Mouse (Mus musculus): ENCODE measurements around the gene Hoxc5. TPM values are rescaled to one million over a fixed set of nuclear protein-coding genes. Genes with fewer than 3 reads are reported as not detected.

Gene Hoxc5
- polyA plus RNA-seq, 1 experiment from 2014 or later = not detected

DNA sequence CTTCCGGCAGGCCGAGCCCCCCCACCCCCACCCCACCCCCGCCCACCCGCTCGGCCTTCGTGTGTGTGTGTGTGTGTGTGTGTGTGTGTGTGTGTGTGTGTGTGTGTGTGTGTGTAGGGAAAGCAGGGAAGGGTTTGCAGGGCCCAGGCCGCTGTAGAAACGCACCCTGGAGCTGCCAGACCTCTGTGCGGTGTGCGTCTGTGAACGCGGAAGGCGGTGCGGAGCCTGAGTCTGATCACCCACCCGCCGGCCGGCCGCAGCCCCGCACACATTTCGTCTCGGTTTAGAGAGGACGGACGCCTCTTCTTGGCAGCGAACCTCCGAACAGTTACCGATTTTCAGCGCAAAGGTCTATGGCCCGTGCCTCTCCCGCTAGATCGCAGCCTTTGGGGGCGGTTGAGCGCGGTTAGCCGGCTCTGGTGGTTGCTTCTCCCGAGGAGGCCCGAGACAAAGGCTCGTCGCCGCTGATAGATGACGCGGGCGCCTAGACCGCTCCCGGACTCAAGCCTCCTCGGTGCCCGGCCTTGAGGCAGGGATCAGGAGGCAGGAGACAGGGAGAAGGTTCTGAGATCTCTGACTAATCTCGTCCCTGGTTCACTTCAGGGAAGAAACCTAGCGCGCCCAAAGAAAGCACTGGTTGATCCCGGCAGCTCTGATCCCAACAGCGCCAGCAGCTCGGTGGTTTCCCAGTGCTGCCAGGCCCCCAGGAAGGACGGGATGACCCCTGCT is 24.3 kb upstream of the Hoxc5 start:
- DNase-seq (no peak), ATAC-seq (no peak)
- no peak overlapping the region for H3K4me3 ChIP-seq (ENCODE audit: low read depth, low read length)
- H3K27me3 ChIP-seq (ENCODE audit: insufficient read depth, low read length) = peaks cover 100% of the 10 kb centered on the region
- no peak overlapping the region for H3K27ac ChIP-seq (ENCODE audit: low read depth)
- no peak overlapping the region for H3K9ac ChIP-seq (replicated peaks)
- H3K36me3 ChIP-seq (replicated peaks; ENCODE audit: insufficient read depth, low read length) = no peaks in the 10 kb centered on the region
- 3% methylated on average over 48 of the region's 53 CpGs for whole genome bisulfite sequencing (ENCODE audit: insufficient replicate concordance)
- H3K9me3 ChIP-seq (ENCODE audit: low read length) = no peaks in the 10 kb centered on the region
- no peaks in the 10 kb centered on the region for H3K4me1 ChIP-seq (ENCODE audit: insufficient read depth)
- no peak overlapping the region for H3K4me2 ChIP-seq (ENCODE audit: low read depth, low read length)
- TF ChIP-seq CTCF (IDR thresholded peaks at IDR 0.05; ENCODE audit: low read depth) = peak; percentile 26
- TF ChIP-seq EP300 (IDR thresholded peaks at IDR 0.05; ENCODE audit: low read depth) = no peak

- no peaks in the 10 kb centered on the region for H3K9me3 ChIP-seq (ENCODE audit: low read length)
- peaks cover 100% of the 10 kb centered on the region for H3K27me3 ChIP-seq (ENCODE audit: insufficient read depth, low read length)
- no peaks in the 10 kb centered on the region for H3K36me3 ChIP-seq (replicated peaks; ENCODE audit: insufficient read depth, low read length)
- TF ChIP-seq CTCF (IDR thresholded peaks at IDR 0.05; ENCODE audit: low read depth) (no peak), EP300 (IDR thresholded peaks at IDR 0.05; ENCODE audit: low read depth) (no peak)
- no peak overlapping the region for H3K27ac ChIP-seq (ENCODE audit: low read depth)
- H3K4me2 ChIP-seq (ENCODE audit: low read depth, low read length) = no peak overlapping the region
- no peak for DNase-seq
- 4% methylated on average over 5 of the region's 5 CpGs for WGBS (ENCODE audit: insufficient replicate concordance)
- H3K9ac ChIP-seq (replicated peaks) = no peak overlapping the region
- no peaks in the 10 kb centered on the region for H3K4me1 ChIP-seq (ENCODE audit: insufficient read depth)
- no peak overlapping the region for H3K4me3 ChIP-seq (ENCODE audit: low read depth, low read length)
- no peak for ATAC-seq
Observed at GRCm38 (mm10) chr15:102943468-102943813, 23.8 kb upstream of the Hoxc5 start.

DNA sequence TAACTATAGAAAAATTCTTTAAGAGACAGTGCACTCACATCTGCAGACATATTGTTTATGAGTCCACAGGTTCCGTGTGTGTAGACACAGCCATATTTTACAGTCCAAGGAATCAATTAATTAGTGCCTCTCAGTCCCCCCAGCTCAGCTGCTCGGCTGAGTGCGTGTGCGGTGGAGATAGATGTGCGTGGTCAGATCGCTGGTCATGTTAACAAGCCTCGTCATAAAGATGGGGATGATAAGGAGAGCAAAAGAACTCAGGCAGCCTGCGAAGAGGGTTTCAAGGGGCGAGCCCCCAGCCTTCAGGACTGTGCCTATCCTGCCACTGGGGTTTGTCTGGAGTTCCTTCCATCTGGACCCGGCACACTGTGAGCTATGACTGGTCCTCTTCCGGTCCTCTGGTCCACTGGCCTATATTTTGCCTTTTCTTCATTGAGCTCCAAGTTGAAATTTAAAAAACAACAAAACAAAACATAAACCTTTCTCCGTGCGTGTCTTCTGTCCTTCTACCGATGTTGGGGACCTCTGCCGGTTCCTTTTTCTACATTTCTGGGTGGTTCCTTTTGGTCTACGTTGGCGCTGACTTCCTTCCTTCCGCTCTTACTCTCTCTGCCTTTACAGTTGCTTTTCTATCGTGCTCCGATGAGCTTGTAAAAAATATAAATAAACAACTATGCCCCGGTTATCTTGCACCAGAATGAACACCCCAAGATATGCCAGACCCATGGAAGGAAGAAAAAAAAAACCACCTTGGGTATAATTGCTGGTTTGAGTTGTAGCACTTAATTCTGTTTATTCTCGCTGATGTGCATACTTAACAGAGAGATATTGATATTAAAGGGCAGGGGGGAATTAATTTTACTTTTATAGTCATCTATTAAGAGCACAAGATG is 21.8 kb upstream of the Hoxc5 start:
- peaks cover 98% of the 10 kb centered on the region for H3K27me3 ChIP-seq (ENCODE audit: insufficient read depth, low read length)

DNA sequence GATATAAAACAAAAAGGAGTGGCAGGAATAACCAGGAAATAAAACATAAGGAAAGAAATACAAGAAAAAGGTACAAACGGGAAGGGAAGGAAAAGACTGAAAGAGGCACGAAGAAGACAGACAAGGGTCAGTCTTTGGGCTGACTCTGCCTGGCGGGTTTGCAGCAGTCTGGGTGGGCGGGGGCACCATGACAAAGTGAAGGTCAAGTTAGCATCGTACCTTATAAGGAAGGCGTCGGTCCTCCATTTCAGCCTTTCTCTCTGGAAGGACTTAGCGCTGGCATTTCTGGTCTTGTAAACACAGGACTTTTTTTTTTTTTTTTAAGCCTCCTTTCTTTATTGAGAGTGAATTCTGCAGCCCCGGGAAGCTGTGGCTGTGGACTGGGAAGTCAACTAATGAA is 20.0 kb upstream of the Hoxc5 start:
- WGBS (ENCODE audit: insufficient replicate concordance) = 2% methylated on average over 9 of the region's 9 CpGs
- Histone ChIP-seq H3K27ac (ENCODE audit: low read depth) (no peak overlapping the region), H3K4me3 (ENCODE audit: low read depth, low read length) (no peak overlapping the region), H3K4me2 (ENCODE audit: low read depth, low read length) (no peak overlapping the region), H3K4me1 (ENCODE audit: insufficient read depth) (no peaks in the 10 kb centered on the region), H3K27me3 (ENCODE audit: insufficient read depth, low read length) (peaks cover 98% of the 10 kb centered on the region), H3K36me3 (replicated peaks; ENCODE audit: insufficient read depth, low read length) (no peaks in the 10 kb centered on the region), H3K9ac (replicated peaks) (no peak overlapping the region), H3K9me3 (ENCODE audit: low read length) (no peaks in the 10 kb centered on the region)
- TF ChIP-seq CTCF (IDR thresholded peaks at IDR 0.05; ENCODE audit: low read depth) (no peak), EP300 (IDR thresholded peaks at IDR 0.05; ENCODE audit: low read depth) (no peak)
- DNase-seq = no peak
- no peak for ATAC-seq

More for the DNA sequence above, 21.8 kb upstream of the Hoxc5 start:
- DNase-seq (no peak), ATAC-seq (no peak)
- no peaks in the 10 kb centered on the region for H3K36me3 ChIP-seq (replicated peaks; ENCODE audit: insufficient read depth, low read length)
- H3K4me1 ChIP-seq (ENCODE audit: insufficient read depth) = no peaks in the 10 kb centered on the region
- 11% methylated on average over 22 of the region's 22 CpGs for WGBS (ENCODE audit: insufficient replicate concordance)
- H3K9me3 ChIP-seq (ENCODE audit: low read length) = no peaks in the 10 kb centered on the region
- H3K27ac ChIP-seq (ENCODE audit: low read depth) = no peak overlapping the region
- no peak overlapping the region for H3K4me3 ChIP-seq (ENCODE audit: low read depth, low read length)
- TF ChIP-seq EP300 (IDR thresholded peaks at IDR 0.05; ENCODE audit: low read depth) (no peak), CTCF (IDR thresholded peaks at IDR 0.05; ENCODE audit: low read depth) (no peak)
- H3K4me2 ChIP-seq (ENCODE audit: low read depth, low read length) = no peak overlapping the region
- H3K9ac ChIP-seq (replicated peaks) = no peak overlapping the region

- Histone ChIP-seq H3K27ac (ENCODE audit: low read depth) (no peak overlapping the region), H3K27me3 (ENCODE audit: insufficient read depth, low read length) (peaks cover 98% of the 10 kb centered on the region), H3K9me3 (ENCODE audit: low read length) (no peaks in the 10 kb centered on the region), H3K9ac (replicated peaks) (no peak overlapping the region), H3K36me3 (replicated peaks; ENCODE audit: insufficient read depth, low read length) (no peaks in the 10 kb centered on the region), H3K4me3 (ENCODE audit: low read depth, low read length) (no peak overlapping the region), H3K4me1 (ENCODE audit: insufficient read depth) (no peaks in the 10 kb centered on the region), H3K4me2 (ENCODE audit: low read depth, low read length) (no peak overlapping the region)
- DNase-seq = no peak
- no peak for ATAC-seq
- 10% methylated on average over 2 of the region's 2 CpGs for WGBS (ENCODE audit: insufficient replicate concordance)
- no peak for TF ChIP-seq EP300 (IDR thresholded peaks at IDR 0.05; ENCODE audit: low read depth)
- TF ChIP-seq CTCF (IDR thresholded peaks at IDR 0.05; ENCODE audit: low read depth) = no peak
Observed at GRCm38 (mm10) chr15:102948842-102949241, 18.4 kb upstream of the Hoxc5 start.

- Histone ChIP-seq H3K4me2 (ENCODE audit: low read depth, low read length) (no peak overlapping the region), H3K4me1 (ENCODE audit: insufficient read depth) (no peaks in the 10 kb centered on the region), H3K27ac (ENCODE audit: low read depth) (no peak overlapping the region), H3K4me3 (ENCODE audit: low read depth, low read length) (no peak overlapping the region), H3K27me3 (ENCODE audit: insufficient read depth, low read length) (peaks cover 98% of the 10 kb centered on the region), H3K36me3 (replicated peaks; ENCODE audit: insufficient read depth, low read length) (no peaks in the 10 kb centered on the region), H3K9ac (replicated peaks) (no peak overlapping the region), H3K9me3 (ENCODE audit: low read length) (no peaks in the 10 kb centered on the region)
- no peak for TF ChIP-seq EP300 (IDR thresholded peaks at IDR 0.05; ENCODE audit: low read depth)
- no peak for TF ChIP-seq CTCF (IDR thresholded peaks at IDR 0.05; ENCODE audit: low read depth)
- 3% methylated on average over 20 of the region's 20 CpGs for WGBS (ENCODE audit: insufficient replicate concordance)
- no peak for ATAC-seq
- DNase-seq = no peak
Observed at GRCm38 (mm10) chr15:102949696-102950095, 17.5 kb upstream of the Hoxc5 start.

Data from liver, postnatal 0 days (tissue).